Mouse (Mus musculus): ENCODE measurements around the gene Zzef1.

Gene Zzef1

DNA sequence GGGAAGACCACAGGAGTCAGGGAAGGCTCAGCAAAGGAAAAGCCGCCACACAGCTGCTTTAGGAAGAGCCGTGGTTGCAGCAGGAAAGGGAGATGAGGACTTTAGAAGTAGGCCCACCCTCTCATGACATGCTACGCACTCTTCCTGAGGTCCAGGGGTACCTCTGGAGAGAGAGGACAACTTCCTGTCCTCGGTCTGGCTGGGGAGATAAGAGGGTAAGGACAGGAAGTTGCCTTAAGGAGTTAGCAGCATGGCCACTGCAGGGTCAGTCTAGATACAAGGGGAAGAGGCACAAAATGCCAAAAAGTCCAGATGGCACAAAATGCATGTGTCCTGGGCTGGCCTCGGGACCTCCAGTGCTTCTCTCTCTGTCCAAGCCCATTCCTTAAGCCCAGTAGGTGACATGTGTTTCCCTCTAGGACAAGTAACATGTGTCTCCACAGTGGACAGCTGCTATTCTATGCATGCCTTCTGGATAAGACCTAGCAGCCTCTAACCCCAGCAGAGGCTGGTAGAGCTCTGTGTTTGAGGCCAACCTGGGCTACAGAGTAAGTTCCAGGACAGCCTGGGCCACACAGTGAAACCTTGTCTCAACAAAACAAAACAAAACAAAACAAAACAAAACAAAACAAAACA, 159.4 kb downstream of the Zzef1 start:
- DNase-seq (ENCODE audit: low spot score in 2 of 2) = no peak

DNA sequence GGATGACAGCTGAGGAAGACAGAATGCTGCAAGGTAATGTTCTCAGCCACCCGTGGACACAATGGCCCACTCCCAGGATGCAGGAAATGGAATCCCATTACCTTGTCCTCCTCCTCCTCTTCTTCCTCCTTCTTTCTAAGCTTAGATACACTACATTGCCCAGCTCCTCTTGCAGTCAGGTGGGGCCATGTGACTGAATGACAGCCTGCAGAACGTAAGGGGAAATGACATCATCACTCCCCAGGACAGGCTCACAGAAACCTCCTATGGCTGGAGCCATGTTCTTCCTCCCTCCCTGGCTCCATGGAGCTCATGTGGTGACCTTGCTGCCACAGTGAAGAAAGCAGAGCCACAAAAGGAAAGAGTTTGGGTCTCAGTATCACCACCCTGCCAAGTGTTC, 161.3 kb downstream of the Zzef1 start:
- no peak for DNase-seq (ENCODE audit: low spot score in 2 of 2)

DNA sequence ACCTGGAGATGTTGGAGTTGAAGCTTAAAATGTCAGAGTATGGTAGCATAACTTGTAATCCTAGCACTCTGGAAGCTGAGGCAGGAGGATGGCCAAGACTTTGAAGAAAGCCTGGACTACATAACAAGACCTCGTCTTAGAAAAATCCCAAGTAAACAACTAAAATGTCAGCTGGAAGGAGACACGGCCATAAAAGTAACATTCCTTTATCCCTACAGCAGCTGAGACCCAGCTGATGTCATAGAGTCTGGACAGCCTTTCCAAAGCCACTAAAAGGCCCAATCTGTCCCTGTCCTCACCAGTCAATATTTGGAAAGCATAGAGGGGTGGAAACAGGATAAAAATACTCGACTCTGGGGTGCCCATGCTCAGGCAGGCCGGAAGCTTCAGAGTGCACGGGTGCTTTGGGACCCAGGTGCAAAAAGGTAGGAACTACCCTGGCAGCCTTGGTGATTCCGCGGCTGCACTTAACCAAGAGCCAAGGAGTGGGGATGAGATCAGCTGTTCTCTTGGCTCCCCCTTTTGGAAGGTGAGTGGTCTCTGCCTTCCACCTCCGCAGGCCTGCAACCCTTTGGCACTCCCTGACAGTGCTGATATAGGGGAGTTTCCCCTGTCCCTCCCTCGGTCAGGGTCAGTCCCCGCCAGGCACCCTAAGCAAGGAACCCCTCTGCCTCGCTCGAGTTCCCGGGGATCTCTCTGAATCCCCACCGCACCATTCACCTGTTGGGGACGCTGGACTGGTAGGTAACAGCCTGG, 164.1 kb downstream of the Zzef1 start:
- DNase-seq (ENCODE audit: low spot score in 2 of 2) = no peak

DNA sequence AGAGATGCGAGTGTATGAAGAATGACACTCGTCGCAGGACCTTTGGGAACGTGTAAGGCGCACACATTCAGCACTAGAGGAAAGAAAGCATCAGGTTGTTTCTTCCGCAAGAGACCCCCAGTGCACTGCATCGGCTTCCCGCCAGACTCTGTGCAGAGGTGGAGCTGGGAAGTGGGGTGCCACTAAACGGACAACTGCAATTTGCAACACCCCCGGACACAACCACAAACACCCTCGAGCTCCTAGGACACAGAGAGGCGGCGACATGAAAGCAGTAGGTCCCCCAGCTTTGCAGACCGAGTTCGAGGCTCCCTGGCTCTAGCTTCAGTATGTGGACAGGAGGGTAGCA, 164.7 kb downstream of the Zzef1 start:
- DNase-seq (ENCODE audit: low spot score in 2 of 2) = no peak

GRCm38 (mm10) chr11:72961072-72961980, 165.3 kb downstream of the Zzef1 start, which contains the start of gene Atp2a3:
Gene Atp2a3, plus strand, starts transcription at chr11:72961169.
- no peak for DNase-seq (ENCODE audit: low spot score in 2 of 2)

DNA sequence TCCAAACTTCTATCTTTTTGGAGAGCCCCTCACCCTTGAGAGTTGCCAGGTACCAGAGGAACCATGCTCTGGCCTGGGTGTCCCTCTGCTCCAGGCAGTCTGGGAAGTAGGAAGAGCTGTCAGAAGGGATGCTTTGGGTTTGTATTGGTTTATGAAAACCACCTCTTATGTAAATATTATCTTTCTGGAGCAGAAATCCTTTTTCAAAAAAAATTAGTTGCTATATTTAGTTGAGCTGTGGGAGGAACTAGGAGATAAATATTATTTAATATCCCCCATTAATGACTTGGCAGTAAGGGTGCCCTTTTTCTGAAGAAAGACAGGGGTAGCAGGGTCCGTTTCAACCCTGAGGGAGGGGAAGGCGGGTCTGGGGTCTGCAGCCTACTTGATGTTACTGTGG, 166.4 kb downstream of the Zzef1 start:
- no peak for DNase-seq (ENCODE audit: low spot score in 2 of 2)

DNA sequence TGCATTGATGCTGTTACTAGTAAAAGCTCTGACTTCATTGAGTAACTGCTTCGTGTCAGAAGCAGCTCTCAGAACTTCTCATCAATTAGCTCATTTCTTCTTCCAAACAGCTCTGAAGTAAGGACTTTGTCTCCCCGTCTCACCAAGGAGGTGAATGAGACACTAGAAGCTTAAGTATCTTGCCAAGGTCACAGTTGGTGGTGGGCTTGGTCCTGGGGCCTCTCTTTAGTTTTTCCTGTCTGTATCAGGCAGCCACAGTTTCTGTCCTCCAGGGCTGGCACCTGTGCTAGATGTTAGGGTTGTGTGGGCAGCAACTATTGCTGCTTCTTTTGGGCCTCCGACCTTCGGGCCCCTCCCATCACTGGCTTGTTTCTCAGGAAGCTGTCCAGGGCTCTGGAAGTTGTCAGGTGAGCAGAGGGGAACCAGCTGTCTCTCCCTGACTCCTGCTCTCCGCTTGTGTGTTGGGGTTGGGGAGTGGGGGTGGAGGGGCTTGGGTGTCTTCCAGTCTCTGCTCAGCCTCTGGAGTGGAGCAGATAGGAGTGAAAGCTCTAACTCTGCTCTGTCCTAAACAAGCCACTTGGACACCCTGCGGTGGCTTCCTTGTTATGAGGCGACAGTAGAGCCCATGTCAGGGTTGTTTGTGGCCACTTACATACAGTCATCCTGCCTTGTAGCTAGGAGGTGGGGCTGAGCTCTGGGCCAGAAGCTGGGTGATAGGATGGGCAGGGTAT, 167.2 kb downstream of the Zzef1 start:
- DNase-seq (ENCODE audit: low spot score in 2 of 2) = no peak

DNA sequence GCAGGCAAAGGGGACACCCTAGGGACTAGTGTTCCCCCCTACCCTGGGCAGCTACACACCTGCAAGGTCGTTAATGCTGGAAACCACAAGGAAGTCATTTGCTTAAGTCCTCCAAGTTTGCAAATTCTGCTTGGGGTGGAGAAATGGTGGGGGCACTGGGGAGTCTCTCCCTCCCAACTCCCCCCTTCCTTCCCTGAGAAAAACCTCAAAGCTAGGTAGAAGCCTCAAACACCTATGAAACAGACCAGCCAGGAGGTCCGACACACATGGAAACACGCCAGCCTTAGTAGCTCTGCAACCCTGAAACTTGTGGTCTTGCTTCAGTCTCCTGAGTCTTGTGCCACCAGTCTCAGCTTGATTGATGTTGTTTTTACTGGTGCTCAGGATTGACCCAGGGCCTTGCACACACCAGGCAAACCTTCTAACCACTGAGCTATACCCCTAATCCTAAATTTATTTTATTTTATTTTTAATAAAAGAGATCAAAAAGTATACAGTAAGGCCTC, 167.8 kb downstream of the Zzef1 start:
- no peak for DNase-seq (ENCODE audit: low spot score in 2 of 2)

GRCm38 (mm10) chr11:72974995-72975503, 179.0 kb downstream of the Zzef1 start:
- no peak for DNase-seq (ENCODE audit: low spot score in 2 of 2)

All from urinary bladder, postnatal 4 days (tissue).